Mouse (Mus musculus) kidney, embryonic 14.5 days (tissue): ENCODE results near the gene Nkd2. TPM values are rescaled to one million over a fixed set of nuclear protein-coding genes. Genes with fewer than 3 reads are reported as not detected.

ENCODE experiments used
- ATAC-seq: fragments of 200-750 bp; cut with Nextera tagmentation; 2 replicates; pipeline ENCODE4 v1.8.0; 2017; ENCODE audit warnings: moderate number of reproducible peaks, mild to moderate bottlenecking, moderate TSS enrichment, moderate library complexity; ENCODE audit not compliant: low FRiP score, low TSS enrichment
- H3K27ac ChIP-seq: fragments of 300-500 bp; sonication (generic); 2 replicates; pipeline ENCODE4 v1.5.1; 2014; ENCODE audit warnings: low read depth, mild to moderate bottlenecking, low read length, moderate library complexity, mixed read lengths
- H3K27me3 ChIP-seq: fragments of 300-500 bp; sonication (generic); 2 replicates; pipeline ENCODE4 v1.6.1; 2014; ENCODE audit warnings: mild to moderate bottlenecking, low read length; ENCODE audit not compliant: control insufficient read depth, insufficient read depth
- H3K36me3 ChIP-seq: fragments of 300-500 bp; sonication (generic); 2 replicates; pipeline ENCODE4 v1.6.1; 2014; ENCODE audit warnings: low read length, mixed read lengths; ENCODE audit not compliant: control insufficient read depth, insufficient read depth
- H3K4me1 ChIP-seq: fragments of 300-500 bp; sonication (generic); 2 replicates; pipeline ENCODE4 v1.6.1; 2014; ENCODE audit warnings: low read length, mixed read lengths; ENCODE audit not compliant: control insufficient read depth, insufficient read depth
- H3K4me2 ChIP-seq: fragments of 300-500 bp; sonication (generic); replicated peaks from 2 replicates; pipeline ENCODE4 v1.6.1; 2014; ENCODE audit warnings: low read depth, mild to moderate bottlenecking, low read length
- H3K4me3 ChIP-seq: fragments of 300-500 bp; sonication (generic); 2 replicates; pipeline ENCODE4 v1.5.1; 2014; ENCODE audit warnings: mild to moderate bottlenecking, low read length
- H3K9ac ChIP-seq: fragments of 300-500 bp; sonication (generic); 2 replicates; pipeline ENCODE4 v1.6.1; 2014; ENCODE audit warnings: low read depth, mild to moderate bottlenecking, low read length, moderate library complexity
- H3K9me3 ChIP-seq: fragments of 300-500 bp; sonication (generic); 2 replicates; pipeline ENCODE4 v1.6.1; 2016; ENCODE audit warnings: low read length; ENCODE audit not compliant: control insufficient read depth
- WGBS: fragments of 180-500 bp; shearing (Covaris S2); extraction: QIAGEN DNeasy Blood & Tissue Kit; methylation state at CpG from one replicate; pipeline ENCODE4 v1.1.7; 2014; 5-methylcytosine and 5-hydroxymethylcytosine counted together
- polyA plus RNA-seq: library from polyadenylated mRNA; unstranded; fragments of >200 nt; fragmentation: Nextera tagmentation; extraction: Ambion mirVana; gene quantifications from 2 replicates; pipeline ENCODE4 v1.2.1, GENCODE M21; 2014

Nkd2 gene
- polyA plus RNA-seq, 1 experiment from 2014 or later = 4.1 TPM

GRCm38 (mm10) chr13:73771131-73771530 is 76.3 kb downstream of the Nkd2 start:
- Histone ChIP-seq H3K4me1 (peaks cover 39% of the 10 kb centered on the region), H3K9ac (no peak overlapping the region), H3K27ac (no peak overlapping the region), H3K9me3 (no peaks in the 10 kb centered on the region), H3K4me3 (no peak overlapping the region), H3K27me3 (no peaks in the 10 kb centered on the region), H3K4me2 (no peak overlapping the region), H3K36me3 (peaks cover 8% of the 10 kb centered on the region; the same call in 1 of the 2 replicates)
- peak; percentile 44 for ATAC-seq
- WGBS = 28% methylated on average over 3 of the region's 3 CpGs

GRCm38 (mm10) chr13:73769916-73770682 is 77.3 kb downstream of the Nkd2 start:
- no peaks in the 10 kb centered on the region for H3K27me3 ChIP-seq
- H3K4me2 ChIP-seq = no peak overlapping the region
- H3K9me3 ChIP-seq = no peaks in the 10 kb centered on the region
- peak; percentile 54 for ATAC-seq
- no peak overlapping the region for H3K9ac ChIP-seq
- 35% methylated on average over 4 of the region's 4 CpGs for WGBS
- H3K4me3 ChIP-seq = no peak overlapping the region
- no peak overlapping the region for H3K27ac ChIP-seq
- peaks cover 8% of the 10 kb centered on the region; the same call in 1 of the 2 replicates for H3K36me3 ChIP-seq
- H3K4me1 ChIP-seq = peaks cover 48% of the 10 kb centered on the region

Other genes starting within 250 kb of the Nkd2 start
- gene Clptm1l, start 243.6 kb downstream of the Nkd2 start, polyA plus RNA-seq = 91.1 and 135 TPM in 2 replicates
- 5.2 and 7.9 TPM in 2 replicates for gene Tert, start 220.7 kb downstream of the Nkd2 start, polyA plus RNA-seq
- gene Slc6a18, start 169.6 kb downstream of the Nkd2 start, polyA plus RNA-seq = 2.5 and 5.2 TPM in 2 replicates
- 0.53 and 0.92 TPM in 2 replicates for gene Slc6a19, start 142.8 kb downstream of the Nkd2 start, polyA plus RNA-seq
- 12.9 and 28.7 TPM in 2 replicates for gene Slc12a7, start 114.5 kb downstream of the Nkd2 start, polyA plus RNA-seq
- 44.1 and 54.9 TPM in 2 replicates for gene Trip13, start 90.2 kb upstream of the Nkd2 start, polyA plus RNA-seq
- 41.9 and 47.7 TPM in 2 replicates for gene Brd9, start 90.2 kb upstream of the Nkd2 start, polyA plus RNA-seq
- gene Zdhhc11, start 116.2 kb upstream of the Nkd2 start, polyA plus RNA-seq = not detected in 2 replicates
- 0.31 and 0.55 TPM in 2 replicates for gene Tppp, start 161.8 kb upstream of the Nkd2 start, polyA plus RNA-seq
- 12.6 and 20.9 TPM in 2 replicates for gene Cep72, start 214.7 kb upstream of the Nkd2 start, polyA plus RNA-seq